Mouse (Mus musculus) heart, postnatal 0 days (tissue): ENCODE measurements at regions not wholly inside any gene's neighbourhood (a gene's known extent, or its start where the extent isn't known, plus 50 kb on each side); places are given as distances from the start of the nearest gene placed in this dataset.

Experiments used
- ATAC-seq: fragments of 200-750 bp; cut with Nextera tagmentation; 2 replicates; pipeline ENCODE4 v1.8.0; 2017; ENCODE audit warnings: low read depth, moderate number of reproducible peaks, moderate library complexity; ENCODE audit not compliant: insufficient read depth
- DNase-seq: peaks from one replicate; pipeline ENCODE4 v3.0.0-alpha.2; 2016; ENCODE audit warnings: low spot score
- H3K27ac ChIP-seq: fragments of 300-500 bp; sonication (generic); 2 replicates; pipeline ENCODE4 v1.5.1; 2014; ENCODE audit warnings: low read depth, mild to moderate bottlenecking
- H3K27me3 ChIP-seq: fragments of 300-500 bp; sonication (generic); 2 replicates; pipeline ENCODE4 v1.6.1; 2014; ENCODE audit warnings: low read length, mixed read lengths; ENCODE audit not compliant: control insufficient read depth, insufficient read depth
- H3K36me3 ChIP-seq: fragments of 300-500 bp; sonication (generic); replicated peaks from 2 replicates; pipeline ENCODE4 v1.6.1; 2014; ENCODE audit warnings: low read length, mixed read lengths; ENCODE audit not compliant: control insufficient read depth, insufficient read depth
- H3K4me1 ChIP-seq: fragments of 300-500 bp; sonication (generic); 2 replicates; pipeline ENCODE4 v1.6.1; 2014; ENCODE audit warnings: antibody characterized with exemption; ENCODE audit not compliant: control insufficient read depth, insufficient read depth
- H3K4me2 ChIP-seq: fragments of 300-500 bp; sonication (generic); 2 replicates; pipeline ENCODE4 v1.6.1; 2014; ENCODE audit warnings: low read depth, mild to moderate bottlenecking, low read length, moderate library complexity
- H3K4me3 ChIP-seq: fragments of 300-500 bp; sonication (generic); 2 replicates; pipeline ENCODE4 v1.5.1; 2014; ENCODE audit warnings: low read depth, low read length
- H3K9ac ChIP-seq: fragments of 300-500 bp; sonication (generic); replicated peaks from 2 replicates; pipeline ENCODE4 v1.6.1; 2014; ENCODE audit warnings: low read depth, low read length, mixed read lengths
- H3K9me3 ChIP-seq: fragments of 300-500 bp; sonication (generic); replicated peaks from 2 replicates; pipeline ENCODE4 v1.6.1; 2016; ENCODE audit warnings: low read length; ENCODE audit not compliant: control insufficient read depth
- CTCF ChIP-seq: IDR thresholded peaks from 2 replicates; pipeline ENCODE4 v1.5.1; 2016; ENCODE audit warnings: antibody characterized with exemption, control low read depth, low read depth
- EP300 ChIP-seq: IDR thresholded peaks from 2 replicates; pipeline ENCODE4 v1.6.1; 2016; ENCODE audit warnings: antibody characterized with exemption, low read depth
- WGBS: fragments of 180-500 bp; shearing (Covaris S2); extraction: QIAGEN DNeasy Blood & Tissue Kit; methylation state at CpG from one replicate; pipeline ENCODE4 v1.1.7; 2014; 5-methylcytosine and 5-hydroxymethylcytosine counted together

DNA sequence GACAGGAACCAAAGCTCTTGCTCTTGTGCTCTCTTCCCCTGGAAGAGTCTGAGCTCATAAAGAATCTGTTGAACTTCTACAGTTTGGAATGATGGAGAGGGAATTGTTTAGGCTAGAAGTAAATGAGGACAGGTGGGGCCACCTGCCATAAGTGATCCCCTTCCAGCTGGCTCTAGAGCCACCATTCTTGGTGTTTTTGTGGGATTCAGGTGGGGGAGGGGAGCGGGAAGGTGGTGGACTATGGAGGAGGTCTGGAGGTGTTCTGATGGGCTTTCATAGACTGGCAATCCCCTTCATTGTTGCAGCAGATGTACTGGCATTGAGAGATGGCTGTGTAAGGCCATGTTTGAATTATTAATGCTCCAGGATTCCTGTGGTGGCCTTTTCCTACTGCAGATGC lies 132.6 kb upstream of the Opcml start:
- Histone ChIP-seq H3K9me3 (no peaks in the 10 kb centered on the region), H3K27me3 (no peaks in the 10 kb centered on the region), H3K4me2 (no peak overlapping the region), H3K4me3 (no peak overlapping the region), H3K36me3 (no peaks in the 10 kb centered on the region), H3K4me1 (no peaks in the 10 kb centered on the region), H3K9ac (no peak overlapping the region), H3K27ac (no peak overlapping the region)
- DNase-seq, result no peak
- no peak for TF ChIP-seq CTCF
- no peak for TF ChIP-seq EP300
- no peak for ATAC-seq
- WGBS, result 88% methylated on average over 1 of the region's 1 CpGs

DNA sequence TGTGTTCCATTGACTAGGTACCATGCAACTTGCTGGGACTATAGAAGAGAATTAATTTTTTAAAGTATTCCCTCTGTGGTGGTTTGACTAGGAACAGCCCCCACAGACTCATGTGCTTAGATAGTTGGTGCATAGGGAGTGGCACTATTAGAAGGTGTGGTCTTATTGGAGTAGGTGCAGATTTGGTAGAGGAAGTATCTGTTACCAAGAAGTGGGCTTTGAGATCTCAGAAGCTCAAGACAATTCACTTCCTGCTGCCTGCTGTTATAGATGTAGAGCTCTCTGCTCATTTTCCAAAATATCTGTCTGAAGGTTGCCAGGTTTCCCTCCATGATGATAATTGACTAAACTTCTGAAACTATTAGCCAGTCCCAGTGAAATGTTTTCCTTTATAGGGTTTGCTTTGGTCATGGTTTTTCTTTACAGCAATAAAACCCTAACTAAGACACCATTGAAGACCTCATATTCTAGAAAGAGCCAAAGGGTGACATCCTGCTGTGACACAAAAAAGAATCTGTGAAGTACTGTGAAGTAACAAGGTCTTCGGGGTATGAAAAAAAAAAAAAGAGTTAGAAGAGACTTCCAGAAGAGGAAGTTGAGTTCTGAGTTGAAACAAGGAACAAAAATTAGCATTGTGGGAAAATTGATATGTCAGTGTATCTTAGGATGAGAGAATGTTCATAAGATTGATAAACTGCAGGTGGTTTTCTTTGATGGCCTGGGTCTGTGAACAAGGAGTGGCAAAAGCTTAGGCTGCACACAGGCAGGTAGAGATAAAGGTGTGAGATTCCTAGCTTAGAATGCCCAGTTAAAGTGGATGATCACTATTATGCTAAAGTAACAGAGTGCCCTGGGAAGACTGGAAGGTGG lies 128.9 kb upstream of the Opcml start:
- H3K4me2 ChIP-seq, result no peak overlapping the region

DNA sequence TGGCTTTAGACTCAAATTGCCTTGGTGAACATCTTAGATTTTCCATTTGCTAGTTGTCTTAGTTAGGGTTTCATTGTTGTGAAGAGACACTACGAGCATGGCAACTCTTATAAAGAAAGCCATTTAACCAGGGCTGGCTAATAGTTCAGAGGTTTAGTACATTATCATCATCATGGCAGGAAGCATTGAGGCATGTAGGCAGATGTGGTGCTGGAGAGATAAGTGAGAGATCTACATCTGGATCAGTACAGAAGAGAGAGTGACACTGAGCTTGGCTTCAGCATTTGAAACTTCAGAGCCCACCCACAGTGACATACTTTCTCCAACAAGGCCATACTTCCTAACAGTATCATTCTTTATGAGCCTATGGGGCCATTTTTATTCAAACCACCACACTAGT lies 127.3 kb upstream of the Opcml start:
- ATAC-seq (no peak), DNase-seq (no peak)
- Histone ChIP-seq H3K9me3 (no peaks in the 10 kb centered on the region), H3K27ac (no peak overlapping the region), H3K27me3 (no peaks in the 10 kb centered on the region), H3K4me3 (no peak overlapping the region), H3K36me3 (no peaks in the 10 kb centered on the region), H3K4me2 (no peak overlapping the region), H3K4me1 (0 out of 2 replicates have a peak, but pooled peaks cover 3% of the 10 kb centered on the region), H3K9ac (no peak overlapping the region)
- 85% methylated on average over 1 of the region's 1 CpGs for WGBS
- TF ChIP-seq CTCF, result no peak
- TF ChIP-seq EP300, result no peak

More for the DNA sequence above, 128.9 kb upstream of the Opcml start:
- no peak for ATAC-seq
- H3K27ac ChIP-seq, result no peak overlapping the region
- WGBS, result 70% methylated on average over 1 of the region's 1 CpGs
- no peaks in the 10 kb centered on the region for H3K36me3 ChIP-seq
- H3K4me3 ChIP-seq, result no peak overlapping the region
- 0 out of 2 replicates have a peak, but pooled peaks cover 3% of the 10 kb centered on the region for H3K4me1 ChIP-seq
- no peaks in the 10 kb centered on the region for H3K27me3 ChIP-seq
- DNase-seq, result no peak
- no peaks in the 10 kb centered on the region for H3K9me3 ChIP-seq
- TF ChIP-seq CTCF, result no peak
- TF ChIP-seq EP300, result no peak
- H3K9ac ChIP-seq, result no peak overlapping the region

DNA sequence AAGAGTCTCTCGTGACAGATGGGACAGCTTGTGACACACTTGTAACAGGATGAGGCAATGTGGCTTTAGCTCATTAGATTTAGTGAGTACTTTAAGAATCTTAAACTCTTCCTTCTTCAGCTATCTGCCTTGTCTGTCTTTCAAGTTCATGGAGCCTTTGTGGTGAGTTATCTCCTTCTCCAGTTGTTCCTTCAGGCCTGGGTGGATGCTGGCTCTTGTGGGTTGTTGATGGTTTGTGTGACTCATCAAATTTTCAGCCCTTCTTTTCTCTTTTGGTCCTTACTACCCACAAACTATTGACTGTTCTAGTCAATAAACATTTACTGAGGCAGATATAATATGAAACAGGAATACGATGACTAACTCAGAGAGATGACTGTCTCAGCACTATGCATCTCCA lies 124.9 kb upstream of the Opcml start:
- TF ChIP-seq CTCF (no peak), EP300 (no peak)
- 0 out of 2 replicates have a peak, but pooled peaks cover 3% of the 10 kb centered on the region for H3K4me1 ChIP-seq
- no peaks in the 10 kb centered on the region for H3K9me3 ChIP-seq
- no peak for ATAC-seq
- DNase-seq, result no peak
- H3K4me3 ChIP-seq, result no peak overlapping the region
- no peaks in the 10 kb centered on the region for H3K27me3 ChIP-seq
- no peak overlapping the region for H3K4me2 ChIP-seq
- H3K27ac ChIP-seq, result no peak overlapping the region
- 79% methylated on average over 2 of the region's 2 CpGs for WGBS
- no peak overlapping the region for H3K9ac ChIP-seq
- H3K36me3 ChIP-seq, result no peaks in the 10 kb centered on the region

DNA sequence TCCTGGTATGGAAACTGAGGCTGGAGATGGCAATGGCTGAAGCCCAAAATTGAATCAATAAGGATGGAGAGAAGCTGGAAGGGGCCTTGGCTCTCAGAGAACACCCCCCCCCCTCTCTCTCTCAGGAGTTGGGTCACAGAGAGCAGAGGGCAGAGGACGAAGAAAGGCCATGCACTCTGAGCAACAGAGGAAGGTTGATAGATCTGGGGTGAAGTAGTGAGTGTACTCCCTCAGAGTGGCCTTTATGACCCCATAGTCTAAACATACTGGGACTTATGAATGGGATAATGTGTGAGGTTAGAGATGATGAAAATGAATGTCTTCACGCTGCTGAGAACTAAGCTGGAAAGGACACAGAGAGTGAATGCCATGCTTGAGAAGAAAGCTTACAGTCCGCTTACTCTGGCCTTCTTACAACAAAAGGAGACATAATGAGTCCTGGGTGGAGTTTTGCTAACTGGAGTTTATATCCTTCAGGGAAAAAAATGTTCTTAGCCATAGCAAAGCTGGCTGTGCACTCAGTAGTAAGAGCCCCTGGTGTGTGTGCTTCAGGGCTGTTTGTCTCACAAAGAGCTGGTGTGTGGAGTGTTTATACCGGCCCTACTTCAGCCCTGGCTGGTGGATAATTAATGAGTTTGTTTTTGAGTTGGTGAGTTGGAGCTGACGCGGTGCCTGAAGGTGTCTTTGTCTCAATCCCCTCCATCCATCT lies 120.4 kb upstream of the Opcml start:
- whole genome bisulfite sequencing, result 72% methylated on average over 6 of the region's 6 CpGs
- no peaks in the 10 kb centered on the region for H3K9me3 ChIP-seq
- 0 out of 2 replicates have a peak, but pooled peaks cover 3% of the 10 kb centered on the region for H3K4me1 ChIP-seq
- no peak overlapping the region for H3K9ac ChIP-seq
- no peak overlapping the region for H3K4me3 ChIP-seq
- no peak for DNase-seq
- no peak overlapping the region for H3K4me2 ChIP-seq
- no peak overlapping the region for H3K27ac ChIP-seq
- TF ChIP-seq CTCF, result no peak
- no peak for TF ChIP-seq EP300
- H3K27me3 ChIP-seq, result no peaks in the 10 kb centered on the region
- ATAC-seq, result no peak
- no peaks in the 10 kb centered on the region for H3K36me3 ChIP-seq
